Mouse (Mus musculus) testis, postnatal 14 days (tissue): ENCODE measurements at regions not wholly inside any gene's neighbourhood (a gene's known extent, or its start where the extent isn't known, plus 50 kb on each side); places are given as distances from the start of the nearest gene placed in this dataset.

ENCODE experiments used
- DNase-seq: peaks from one replicate; pipeline ENCODE4 v3.0.0; 2021; ENCODE audit warnings: low spot score

- DNase-seq, result no peak
Observed at GRCm38 (mm10) chr2:106083001-106083400, 79.7 kb upstream of the Dnajc24 start.

DNA sequence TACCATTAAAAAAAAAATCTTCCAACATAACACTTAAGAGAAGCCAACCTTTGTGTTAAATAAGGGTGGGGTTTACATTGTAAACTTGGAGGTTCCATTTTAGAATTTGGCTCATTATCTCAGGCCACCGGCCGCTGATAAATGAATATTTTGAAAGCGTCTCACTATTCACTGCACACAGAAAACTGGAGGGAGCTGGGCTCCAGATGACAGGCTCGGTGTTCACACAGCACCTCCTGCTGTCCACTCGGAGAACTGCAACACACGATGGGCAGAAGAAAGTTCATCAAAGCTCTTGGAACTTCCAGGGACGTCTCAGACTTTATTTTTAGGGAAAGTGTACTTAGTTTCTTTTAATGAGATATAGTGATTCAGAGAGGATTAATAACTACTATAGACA lies 78.6 kb upstream of the Dnajc24 start:
- peak; percentile 48 for DNase-seq

- DNase-seq, result no peak
Observed at GRCm38 (mm10) chr2:106080626-106081025, 77.3 kb upstream of the Dnajc24 start.

DNA sequence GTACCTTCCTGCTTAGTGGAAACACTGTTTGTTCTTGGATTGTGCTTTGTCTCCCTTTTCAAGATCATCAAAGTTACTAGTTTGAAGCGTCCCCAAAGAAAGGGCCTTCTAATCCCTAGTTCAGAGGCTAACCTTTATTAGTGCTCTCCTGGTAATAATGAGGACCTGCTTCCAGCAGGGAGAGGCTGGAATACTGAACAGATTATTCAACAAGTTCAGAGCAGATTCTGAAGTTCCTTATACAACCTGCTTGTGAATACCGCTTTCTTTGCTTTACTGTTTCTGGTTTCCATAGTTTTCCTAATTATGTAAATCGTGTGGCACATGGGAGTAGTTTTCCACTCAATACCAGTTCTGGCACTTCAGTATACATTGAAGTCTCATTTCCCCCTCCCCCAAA lies 75.2 kb upstream of the Dnajc24 start:
- DNase-seq, result no peak

- DNase-seq, result no peak
Observed at GRCm38 (mm10) chr2:106074441-106074840, 71.1 kb upstream of the Dnajc24 start.

- DNase-seq, result no peak
Observed at GRCm38 (mm10) chr2:106064316-106064715, 61.0 kb upstream of the Dnajc24 start.
